Mouse (Mus musculus) neural tube, embryonic 15.5 days (tissue): Measurements from ENCODE around the gene Zup1. TPM values are rescaled to one million over a fixed set of nuclear protein-coding genes. Genes with fewer than 3 reads are reported as not detected.
"Not testable (repeated sequence)": the region's sequence is repeated elsewhere in the genome, so short reads cannot be mapped to it uniquely, and the experiment has no call there.

Experiments
- ATAC-seq: fragments of 200-750 bp; cut with Nextera tagmentation; 2 replicates; pipeline ENCODE4 v1.8.0; 2017; ENCODE audit warnings: mild to moderate bottlenecking, moderate TSS enrichment, moderate library complexity; ENCODE audit not compliant: low FRiP score
- H3K27ac ChIP-seq: fragments of 300-500 bp; sonication (generic); replicated peaks from 2 replicates; pipeline ENCODE4 v1.5.1; 2015; ENCODE audit warnings: mild to moderate bottlenecking, inconsistent platforms
- H3K27me3 ChIP-seq: fragments of 300-500 bp; sonication (generic); replicated peaks from 2 replicates; pipeline ENCODE4 v1.6.1; 2015; ENCODE audit warnings: inconsistent platforms
- H3K36me3 ChIP-seq: fragments of 300-500 bp; sonication (generic); 2 replicates; pipeline ENCODE4 v1.6.1; 2015; ENCODE audit warnings: inconsistent platforms
- H3K4me1 ChIP-seq: fragments of 300-500 bp; sonication (generic); 2 replicates; pipeline ENCODE4 v1.6.1; 2015; ENCODE audit warnings: inconsistent platforms
- H3K4me2 ChIP-seq: fragments of 300-500 bp; sonication (generic); 2 replicates; pipeline ENCODE4 v1.6.1; 2015; ENCODE audit warnings: inconsistent platforms, mild to moderate bottlenecking, moderate library complexity
- H3K4me3 ChIP-seq: fragments of 300-500 bp; sonication (generic); replicated peaks from 2 replicates; pipeline ENCODE4 v1.5.1; 2015; ENCODE audit warnings: mild to moderate bottlenecking, inconsistent platforms
- H3K9ac ChIP-seq: fragments of 300-500 bp; sonication (generic); replicated peaks from 2 replicates; pipeline ENCODE4 v1.6.1; 2015; ENCODE audit warnings: mild to moderate bottlenecking, inconsistent platforms
- H3K9me3 ChIP-seq: fragments of 300-500 bp; sonication (generic); replicated peaks from 2 replicates; pipeline ENCODE4 v1.6.1; 2016; ENCODE audit warnings: inconsistent platforms
- WGBS: fragments of 180-500 bp; shearing (Covaris S2); methylation state at CpG from one replicate; pipeline ENCODE4 v1.1.7; 2015; ENCODE audit warnings: mixed read lengths; 5-methylcytosine and 5-hydroxymethylcytosine counted together
- polyA plus RNA-seq: library from polyadenylated mRNA; unstranded; fragments of >200 nt; fragmentation: Nextera tagmentation; extraction: Ambion mirVana; gene quantifications from 2 replicates; pipeline ENCODE4 v1.2.1, GENCODE M21; 2015

The Zup1 gene
- polyA plus RNA-seq, 1 experiment from 2014 or later: 19.6 TPM

- 90% methylated on average over 1 of the region's 1 CpGs for WGBS
- H3K4me1 ChIP-seq, H3K4me2 ChIP-seq, H3K27me3 ChIP-seq, H3K36me3 ChIP-seq, H3K4me3 ChIP-seq, H3K27ac ChIP-seq, ATAC-seq, H3K9me3 ChIP-seq, H3K9ac ChIP-seq: not testable (repeated sequence)
Observed at GRCm38 (mm10) chr10:33901520-33901919, 49.5 kb downstream of the Zup1 start.

GRCm38 (mm10) chr10:33882411-33882810, 68.7 kb downstream of the Zup1 start:
- H3K27ac ChIP-seq, H3K4me2 ChIP-seq, H3K9ac ChIP-seq, H3K9me3 ChIP-seq, H3K36me3 ChIP-seq, H3K4me1 ChIP-seq, H3K27me3 ChIP-seq, ATAC-seq, H3K4me3 ChIP-seq: not testable (repeated sequence)
- WGBS: 74% methylated on average over 2 of the region's 2 CpGs

GRCm38 (mm10) chr10:33872672-33873398, 78.2 kb downstream of the Zup1 start:
- H3K4me3 ChIP-seq: no peak overlapping the region
- 81% methylated on average over 2 of the region's 2 CpGs for WGBS
- no peaks in the 10 kb centered on the region for H3K27me3 ChIP-seq

GRCm38 (mm10) chr10:33870441-33870840, 80.6 kb downstream of the Zup1 start:
- Histone ChIP-seq H3K36me3 (no peaks in the 10 kb centered on the region), H3K4me1 (no peaks in the 10 kb centered on the region), H3K27me3 (no peaks in the 10 kb centered on the region), H3K9ac (no peak overlapping the region), H3K4me3 (no peak overlapping the region), H3K9me3 (no peaks in the 10 kb centered on the region), H3K27ac (no peak overlapping the region), H3K4me2 (no peak overlapping the region)
- WGBS: 17% methylated on average over 1 of the region's 1 CpGs
- no peak for ATAC-seq

More at GRCm38 (mm10) chr10:33872672-33873398, 78.2 kb downstream of the Zup1 start:
- no peak overlapping the region for H3K4me2 ChIP-seq
- H3K9me3 ChIP-seq: no peaks in the 10 kb centered on the region
- ATAC-seq: no peak
- no peaks in the 10 kb centered on the region for H3K4me1 ChIP-seq
- H3K36me3 ChIP-seq: no peaks in the 10 kb centered on the region
- H3K27ac ChIP-seq: no peak overlapping the region
- no peak overlapping the region for H3K9ac ChIP-seq

Other genes with a start within 250 kb of the Zup1 start
- gene Sult3a2, start 164.6 kb downstream of the Zup1 start, polyA plus RNA-seq: not detected in 2 replicates
- gene Sult3a1, start 93.5 kb downstream of the Zup1 start, polyA plus RNA-seq: not detected in 2 replicates
- gene Rsph4a, start 46.2 kb downstream of the Zup1 start, polyA plus RNA-seq: 1.2 and 1.5 TPM in 2 replicates
- 116 and 129 TPM in 2 replicates for gene Rwdd1, start 68.4 kb upstream of the Zup1 start, polyA plus RNA-seq
- 0.42 and 0.91 TPM in 2 replicates for gene Trappc3l, start 86.3 kb upstream of the Zup1 start, polyA plus RNA-seq
- not detected in 2 replicates for gene Calhm4, start 93.0 kb upstream of the Zup1 start, polyA plus RNA-seq
- 0.92 and 1.1 TPM in 2 replicates for gene Calhm5, start 145.2 kb upstream of the Zup1 start, polyA plus RNA-seq
- gene Calhm6, start 176.7 kb upstream of the Zup1 start, polyA plus RNA-seq: 1.1 and 2.1 TPM in 2 replicates